Mouse (Mus musculus) olfactory bulb, adult 2 months (tissue): ENCODE data around the gene Uvrag.

Experiments used
- CTCF ChIP-seq: fragments of 200-500 bp; IDR thresholded peaks from 2 replicates; pipeline ENCODE4 v1.5.1; 2012; ENCODE audit warnings: low read depth, mild to moderate bottlenecking, low read length, moderate library complexity; ENCODE audit not compliant: insufficient read depth
- POLR2A ChIP-seq: fragments of 200-500 bp; IDR thresholded peaks from 2 replicates; pipeline ENCODE4 v1.6.1; 2012; ENCODE audit warnings: mild to moderate bottlenecking, low read depth, low read length, moderate library complexity; ENCODE audit not compliant: insufficient read depth

DNA sequence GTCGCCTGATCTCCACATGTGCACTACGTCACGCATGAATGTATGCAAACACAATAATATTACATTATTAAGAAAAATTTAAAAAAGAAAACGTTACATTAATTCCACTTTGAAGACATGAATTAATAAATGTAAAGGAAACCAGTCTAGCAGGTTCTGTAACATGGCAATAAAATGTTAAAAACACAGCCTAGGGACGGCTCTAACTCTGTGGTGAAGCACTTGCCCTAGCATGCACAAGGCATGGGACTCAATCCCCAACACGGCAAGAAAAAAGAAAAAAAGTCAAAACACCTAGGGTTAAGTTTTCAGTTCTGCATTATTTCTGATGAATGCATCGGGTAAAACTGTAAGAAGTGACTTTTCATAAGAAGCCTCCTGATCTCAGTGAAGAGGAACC lies 143.2 kb downstream of the Uvrag start:
- TF ChIP-seq CTCF (no peak), POLR2A (no peak)
